Mouse (Mus musculus) spleen, embryonic (tissue): ENCODE results near the gene P2ry6.

ENCODE experiments used
- CTCF ChIA-PET: fragments of 350-600 bp; sonication (Branson Sonifier 250); formaldehyde crosslinking; loops from one replicate; lab custom pipeline; 2022; lab: Charles Lee

P2ry6 gene

DNA sequence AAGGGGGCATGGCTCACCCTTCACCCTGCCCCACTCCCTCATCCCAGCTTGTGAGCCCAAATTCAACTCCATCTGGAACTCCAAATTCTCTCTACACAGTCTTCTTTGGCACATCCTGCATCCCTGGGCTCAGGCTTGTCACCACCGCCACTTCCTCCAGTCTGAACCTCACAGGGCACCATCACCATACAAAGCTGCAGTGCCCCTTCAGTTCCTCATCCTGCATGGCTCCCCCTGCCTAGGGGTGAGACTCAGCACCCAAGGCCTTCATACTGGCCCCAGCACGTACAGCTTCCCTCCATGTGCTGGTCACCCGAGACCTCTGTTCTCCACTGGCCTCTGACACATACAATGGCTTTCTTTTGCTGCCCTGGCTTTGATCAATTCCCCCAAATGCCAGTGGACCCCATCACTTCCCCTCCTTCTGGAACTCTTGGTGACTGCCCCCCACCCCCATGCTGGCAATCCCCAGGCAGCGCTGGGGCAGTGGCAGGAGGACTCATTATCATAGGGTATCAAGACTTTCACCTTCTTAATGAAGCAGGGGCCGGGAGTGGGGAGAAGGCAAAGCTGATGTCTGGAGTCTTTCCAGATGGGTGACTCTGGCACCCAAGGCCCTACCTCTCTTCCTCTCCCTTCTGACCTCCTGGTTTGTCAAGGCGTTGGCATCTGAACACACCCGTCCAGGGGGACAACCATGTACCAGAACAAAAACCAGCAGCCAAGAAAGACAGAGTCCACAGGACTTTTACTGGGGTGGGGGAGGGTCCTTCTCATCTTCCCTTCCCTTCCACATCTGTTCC lies 55.2 kb downstream of the P2ry6 start:
- CTCF ChIA-PET = interaction anchor here (0.6 kb wide), 1 partner anchor 30 kb away, joined by 3 read pairs; no protein-coding TSS in a partner anchor

DNA sequence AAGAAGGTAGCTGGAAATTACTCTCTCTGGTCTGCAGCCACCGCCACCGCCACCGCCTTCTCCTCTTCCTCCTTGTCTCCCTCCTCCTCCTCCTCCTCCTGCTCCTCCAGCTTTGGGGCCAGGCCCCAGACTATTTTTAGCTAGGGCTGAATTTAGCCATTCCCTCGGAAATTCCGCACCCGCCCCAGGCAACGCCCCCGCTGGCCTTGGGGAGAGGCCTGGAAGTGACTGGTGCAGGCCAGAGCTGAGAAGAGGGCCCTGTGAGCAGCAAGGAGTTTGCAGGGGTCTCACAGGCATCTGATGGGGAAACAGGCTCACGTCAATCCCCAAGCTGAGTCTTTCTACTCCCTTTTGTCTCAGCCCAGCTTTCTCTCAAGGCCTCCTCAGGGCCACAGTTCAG lies 56.3 kb downstream of the P2ry6 start:
- CTCF ChIA-PET = interaction anchor here (0.6 kb wide), 1 partner anchor 31 kb away, joined by 3 read pairs; no protein-coding TSS in a partner anchor

DNA sequence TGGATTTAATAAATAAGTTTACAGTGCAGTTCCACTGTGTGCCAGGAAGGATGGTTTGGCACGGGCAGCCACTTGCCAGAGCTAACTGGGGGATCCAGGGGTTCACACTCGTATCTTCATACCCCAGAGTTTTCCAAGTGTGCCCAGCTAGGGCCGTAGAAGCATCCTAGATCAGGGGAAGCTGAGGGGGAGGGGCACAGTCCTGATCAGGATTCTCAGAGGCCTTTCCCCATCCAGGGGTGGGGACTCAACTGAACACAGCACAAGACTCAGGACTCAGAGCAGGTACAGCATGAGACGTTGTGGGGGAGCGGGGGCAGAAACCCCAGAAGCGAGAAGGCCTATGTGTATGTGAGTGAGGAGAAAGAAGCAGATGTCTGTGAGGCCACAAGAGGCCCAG lies 56.7 kb downstream of the P2ry6 start:
- CTCF ChIA-PET = no interaction called here

DNA sequence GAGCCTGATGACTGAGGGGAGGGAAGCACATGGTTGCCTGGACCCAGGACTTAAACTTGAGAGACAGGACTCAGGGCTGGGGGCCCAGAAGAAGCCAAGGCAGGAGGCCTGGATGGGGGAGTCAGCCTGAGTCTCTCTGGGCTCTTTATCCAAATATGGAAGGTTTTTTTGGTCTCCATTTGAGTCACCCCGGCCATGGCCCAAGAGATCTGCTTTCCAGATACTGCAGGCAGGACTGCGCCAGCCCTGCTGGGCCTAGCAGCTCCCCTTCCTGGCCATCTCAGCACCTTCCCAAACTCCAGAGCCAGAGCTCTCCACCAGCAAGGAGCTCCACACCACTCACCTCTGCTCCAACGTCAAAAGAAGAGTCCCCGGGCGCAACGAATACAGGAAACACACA lies 57.9 kb downstream of the P2ry6 start:
- CTCF ChIA-PET = no interaction called here

DNA sequence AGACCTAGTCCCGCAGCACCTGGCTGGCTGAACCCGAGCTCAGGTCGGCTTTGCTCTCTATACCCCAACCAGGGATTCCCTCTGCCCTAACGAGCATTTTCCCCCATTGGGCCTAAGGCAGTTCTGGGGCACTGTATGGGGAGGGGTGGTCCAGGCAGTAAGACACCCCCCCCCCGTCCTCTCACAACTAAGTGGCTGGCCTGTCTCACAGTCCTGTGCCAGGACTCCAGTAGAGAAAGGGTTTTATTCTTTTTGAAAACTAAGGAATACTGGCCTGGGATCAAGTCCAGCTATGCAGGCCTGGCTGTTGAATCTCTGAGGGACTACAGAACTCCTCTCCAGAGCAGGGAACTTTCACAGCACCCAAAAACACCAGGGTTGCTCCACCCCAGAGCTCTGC lies 59.2 kb downstream of the P2ry6 start:
- CTCF ChIA-PET = no interaction called here

DNA sequence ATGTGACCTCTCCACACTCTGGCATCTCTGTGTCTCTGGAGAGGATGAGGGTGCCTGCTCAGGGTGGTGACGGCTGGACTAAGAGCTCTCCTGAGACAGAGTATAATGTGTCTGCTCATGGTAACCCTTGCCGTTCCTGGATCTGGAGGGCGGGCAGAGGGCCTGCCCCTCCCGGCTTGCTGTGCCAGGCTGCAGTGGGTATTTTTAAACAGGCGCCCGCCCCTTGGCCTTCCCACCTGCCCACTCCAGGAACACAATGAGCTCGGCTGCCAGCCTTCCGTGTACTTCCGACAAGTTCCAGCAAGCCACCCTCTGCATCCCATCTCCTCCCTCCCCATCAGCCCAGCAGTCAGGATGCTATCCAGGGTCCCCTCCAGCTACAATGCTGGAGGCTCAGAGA lies 62.7 kb downstream of the P2ry6 start:
- CTCF ChIA-PET = no interaction called here

DNA sequence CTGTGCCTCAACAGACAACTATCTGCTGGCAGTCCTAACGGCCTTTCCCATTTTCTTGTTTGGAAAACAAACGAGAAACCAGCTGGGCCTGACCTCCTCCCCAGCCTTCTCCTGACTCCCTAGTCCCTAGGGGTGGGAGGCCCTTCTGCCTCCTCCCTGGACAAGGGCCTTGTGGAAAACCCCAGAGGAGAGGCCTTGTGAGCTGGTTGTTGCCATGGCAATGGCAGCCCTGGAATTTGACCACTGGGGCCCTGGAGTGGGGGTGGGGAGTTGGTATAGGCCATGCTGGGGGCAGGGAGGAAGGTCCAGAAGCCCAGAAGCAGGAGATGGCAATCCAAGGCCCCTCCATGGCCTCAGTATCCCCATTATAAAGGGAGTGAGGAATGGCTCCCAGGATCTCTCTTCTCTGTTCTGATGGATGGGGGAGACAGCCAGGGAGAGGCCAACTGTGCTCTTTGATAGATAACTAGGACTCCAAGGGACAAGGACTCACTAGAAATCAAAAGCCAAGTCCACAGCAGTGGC lies 63.1 kb downstream of the P2ry6 start:
- CTCF ChIA-PET = no interaction called here

DNA sequence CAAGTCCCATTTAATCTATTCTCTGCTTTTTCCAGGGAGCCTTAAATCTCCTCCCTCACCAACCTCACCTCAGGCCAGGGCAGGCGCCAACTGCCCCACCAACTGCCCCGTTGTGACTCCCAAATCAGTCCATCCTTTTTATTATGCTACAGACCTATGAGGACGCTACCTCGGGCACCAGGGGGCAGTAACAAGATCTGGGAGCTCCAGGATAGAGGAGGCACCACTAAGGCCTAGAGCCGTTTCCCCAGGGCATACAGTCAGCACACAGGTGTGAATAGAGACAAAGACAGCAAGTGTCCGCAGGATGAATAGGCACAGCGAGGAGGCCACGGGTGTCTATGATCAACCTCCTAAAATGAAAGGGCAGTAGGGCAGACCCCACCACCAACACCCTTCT lies 65.9 kb downstream of the P2ry6 start:
- CTCF ChIA-PET = no interaction called here

DNA sequence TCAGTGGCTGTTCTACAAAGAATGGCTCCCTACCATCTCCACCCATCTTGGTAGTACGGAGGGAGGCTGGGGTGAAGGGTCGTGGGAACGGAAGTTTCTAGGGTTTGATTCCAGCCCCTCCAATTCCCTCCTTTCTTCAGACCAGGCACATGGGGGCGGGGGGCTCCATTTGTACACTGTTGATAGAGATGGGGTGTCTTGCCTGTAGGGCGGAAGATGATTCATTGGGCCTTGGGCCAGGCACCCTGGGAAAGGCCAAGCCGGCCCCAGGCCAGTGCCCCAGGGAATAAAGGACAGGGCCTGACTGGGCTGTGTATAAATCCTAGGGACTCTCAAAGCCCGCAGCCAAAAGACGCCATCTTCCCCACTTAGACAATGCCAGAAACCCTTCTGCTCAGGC lies 66.4 kb downstream of the P2ry6 start:
- CTCF ChIA-PET = no interaction called here

DNA sequence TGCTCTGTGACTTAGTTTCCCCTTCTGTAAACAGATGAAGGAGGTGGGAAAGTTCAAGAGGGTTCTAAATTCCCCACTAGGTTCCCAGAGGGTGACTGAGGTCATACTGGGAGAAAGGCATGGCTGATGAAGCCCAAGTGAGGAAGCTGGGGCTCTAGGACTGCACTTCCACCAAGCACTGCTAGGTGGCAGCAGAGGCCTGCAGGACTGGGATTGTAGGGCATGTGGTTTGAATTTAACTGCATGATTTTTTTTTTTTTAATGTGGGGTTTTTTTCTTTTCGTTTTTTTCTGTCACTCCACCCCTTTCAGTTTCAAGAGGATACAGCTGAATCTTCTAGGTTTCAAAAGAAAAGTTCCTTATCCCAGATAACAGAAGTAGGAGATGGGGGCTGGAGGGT lies 67.2 kb downstream of the P2ry6 start:
- CTCF ChIA-PET = interaction anchor here (0.6 to 0.7 kb wide), 3 partner anchors 432 to 1043 kb away, joined by 3 to 8 read pairs (median 3); no protein-coding TSS in a partner anchor

DNA sequence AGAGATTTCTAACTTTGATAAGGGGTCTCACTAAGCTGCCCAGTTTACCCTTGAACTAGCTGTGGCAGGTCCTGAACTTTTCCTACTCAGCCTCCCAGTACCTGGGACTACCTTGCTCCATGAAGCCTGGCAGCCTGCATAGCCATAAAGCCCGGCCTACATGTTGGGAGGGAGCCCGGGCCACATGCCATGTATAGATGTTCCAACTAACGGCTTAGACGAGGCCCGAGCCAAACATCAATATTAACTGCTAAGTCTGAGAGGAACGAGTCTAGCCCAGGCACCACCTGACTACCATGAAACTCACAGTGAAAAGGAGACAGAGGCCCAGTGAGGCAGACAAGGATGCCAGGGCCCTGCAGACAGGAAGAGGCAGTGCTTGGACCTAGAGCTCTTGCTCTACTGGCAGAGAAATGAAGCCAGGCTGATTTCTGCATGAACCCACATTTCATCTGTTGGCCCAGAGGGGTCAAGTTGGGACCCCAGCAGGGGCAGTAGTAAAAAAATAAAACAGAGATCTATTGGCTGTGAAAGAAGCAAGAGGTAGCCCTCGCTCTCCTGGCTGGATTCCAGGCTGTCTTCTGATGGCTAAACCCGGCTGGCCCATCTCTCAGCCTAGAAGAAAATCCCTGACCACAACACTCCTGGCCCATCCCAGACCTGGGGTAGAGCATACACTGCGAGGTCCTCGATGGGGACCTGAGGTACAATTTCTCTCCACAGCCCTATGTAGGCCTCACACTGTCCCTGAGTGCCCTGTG lies 68.2 kb downstream of the P2ry6 start:
- CTCF ChIA-PET = no interaction called here

DNA sequence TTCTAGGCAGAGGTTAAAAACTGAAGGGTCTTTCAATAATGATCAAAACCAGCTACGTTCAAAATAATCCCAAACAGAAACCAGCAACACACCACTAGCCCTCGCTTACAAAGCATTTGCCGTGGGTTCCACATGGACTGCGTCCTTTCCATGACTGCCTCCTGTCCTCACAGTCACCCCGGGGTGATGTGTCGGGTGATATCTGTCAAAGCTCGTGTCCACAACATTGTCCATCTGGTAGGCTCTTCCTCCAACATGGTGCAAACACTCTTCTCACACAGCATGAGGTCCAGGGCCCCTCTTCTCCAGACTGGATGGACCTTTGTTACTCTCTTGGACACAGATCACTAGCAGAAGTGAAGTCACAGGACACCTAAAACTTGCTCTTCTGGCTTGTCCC lies 69.4 kb downstream of the P2ry6 start:
- CTCF ChIA-PET = no interaction called here

DNA sequence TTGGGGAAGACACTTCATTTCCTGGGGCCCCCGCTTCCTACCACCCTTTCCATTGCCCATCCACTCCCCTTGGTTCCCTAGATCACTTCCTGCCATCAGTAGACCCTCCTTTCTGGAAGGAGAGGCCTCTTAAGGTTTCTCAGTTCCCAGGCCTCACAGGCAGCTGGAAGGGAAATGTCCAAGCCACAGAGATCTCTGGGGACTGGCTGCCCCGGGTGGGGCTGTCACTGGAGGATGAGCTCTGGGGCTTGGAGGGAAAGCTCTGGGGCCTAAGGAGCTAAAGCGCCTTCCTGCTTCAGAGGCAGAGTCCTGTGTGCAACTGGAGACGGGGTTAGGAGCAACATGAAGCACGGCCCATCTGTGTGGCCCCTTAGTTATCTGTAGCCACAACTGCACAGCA lies 69.8 kb downstream of the P2ry6 start:
- CTCF ChIA-PET = no interaction called here

DNA sequence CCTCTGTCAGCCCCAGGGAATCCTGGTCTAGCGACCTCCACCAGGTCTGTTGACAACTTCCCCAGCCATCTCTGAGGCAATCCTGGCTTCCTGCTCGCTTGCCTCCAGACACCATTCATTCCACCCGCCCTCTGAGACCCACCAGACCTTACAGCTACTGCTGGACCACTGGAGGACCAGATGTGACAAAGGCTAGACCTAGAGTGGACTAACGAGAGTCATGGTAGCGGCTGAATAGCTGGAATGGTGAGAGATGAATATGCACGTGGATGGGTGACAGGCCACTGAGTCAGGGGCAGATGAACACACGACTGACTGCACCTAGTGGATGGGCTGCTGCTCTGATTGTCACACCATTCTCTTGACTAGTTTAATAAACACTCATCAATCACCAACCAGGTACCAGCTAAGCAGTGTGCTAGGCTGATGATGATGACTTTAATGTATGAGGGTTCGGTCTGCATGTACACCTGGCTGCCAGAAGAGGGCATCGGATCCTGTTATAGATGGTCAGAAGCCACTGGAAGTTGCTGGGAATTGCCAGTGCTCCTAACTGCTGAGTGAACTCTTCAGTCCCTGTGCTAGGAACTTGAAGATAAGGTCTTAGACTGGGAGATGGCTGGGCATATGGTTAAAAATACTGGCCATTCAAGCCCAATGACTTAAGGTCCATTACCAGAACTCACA lies 71.9 kb downstream of the P2ry6 start:
- CTCF ChIA-PET = no interaction called here

DNA sequence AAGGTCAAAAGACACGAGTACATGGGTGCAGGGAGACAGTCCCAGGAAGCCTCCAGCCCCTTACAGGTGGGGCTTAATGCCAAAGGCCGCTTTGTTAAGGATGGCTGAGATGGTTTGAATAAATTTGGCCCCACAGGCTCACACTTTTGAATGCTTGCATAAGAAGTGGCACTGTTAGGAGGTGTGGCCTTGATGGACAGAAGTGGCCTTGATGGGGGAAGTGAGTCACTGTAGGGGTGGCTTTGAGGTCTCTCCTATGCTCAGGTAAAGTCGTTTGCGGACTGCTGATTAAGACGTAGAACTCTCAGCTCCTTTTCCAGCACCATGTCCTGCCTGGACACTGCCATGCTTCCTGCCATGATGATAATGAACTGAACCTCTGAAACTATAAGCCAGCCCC lies 76.6 kb downstream of the P2ry6 start:
- CTCF ChIA-PET = no interaction called here

DNA sequence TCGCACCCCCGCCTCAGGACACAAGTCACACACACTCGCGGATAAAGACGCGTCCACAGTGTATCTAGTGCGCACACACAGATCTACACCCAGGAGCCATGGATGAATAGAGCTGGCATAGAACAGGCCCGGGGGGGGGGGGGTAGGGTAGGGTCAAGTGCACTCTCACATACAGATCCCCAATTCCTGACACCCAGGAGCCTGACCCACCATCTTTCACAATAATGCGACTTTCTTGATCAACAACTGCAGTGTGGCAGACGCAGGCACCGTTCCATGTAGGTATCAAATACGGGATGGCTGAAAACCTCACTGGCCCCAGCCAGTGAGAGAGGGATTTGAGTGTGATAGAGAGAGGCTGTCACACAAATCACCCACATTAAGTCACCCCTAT lies 79.6 kb downstream of the P2ry6 start:
- CTCF ChIA-PET = interaction anchor here (0.5 kb wide), 1 partner anchor 393 kb away, joined by 3 read pairs; no protein-coding TSS in a partner anchor

DNA sequence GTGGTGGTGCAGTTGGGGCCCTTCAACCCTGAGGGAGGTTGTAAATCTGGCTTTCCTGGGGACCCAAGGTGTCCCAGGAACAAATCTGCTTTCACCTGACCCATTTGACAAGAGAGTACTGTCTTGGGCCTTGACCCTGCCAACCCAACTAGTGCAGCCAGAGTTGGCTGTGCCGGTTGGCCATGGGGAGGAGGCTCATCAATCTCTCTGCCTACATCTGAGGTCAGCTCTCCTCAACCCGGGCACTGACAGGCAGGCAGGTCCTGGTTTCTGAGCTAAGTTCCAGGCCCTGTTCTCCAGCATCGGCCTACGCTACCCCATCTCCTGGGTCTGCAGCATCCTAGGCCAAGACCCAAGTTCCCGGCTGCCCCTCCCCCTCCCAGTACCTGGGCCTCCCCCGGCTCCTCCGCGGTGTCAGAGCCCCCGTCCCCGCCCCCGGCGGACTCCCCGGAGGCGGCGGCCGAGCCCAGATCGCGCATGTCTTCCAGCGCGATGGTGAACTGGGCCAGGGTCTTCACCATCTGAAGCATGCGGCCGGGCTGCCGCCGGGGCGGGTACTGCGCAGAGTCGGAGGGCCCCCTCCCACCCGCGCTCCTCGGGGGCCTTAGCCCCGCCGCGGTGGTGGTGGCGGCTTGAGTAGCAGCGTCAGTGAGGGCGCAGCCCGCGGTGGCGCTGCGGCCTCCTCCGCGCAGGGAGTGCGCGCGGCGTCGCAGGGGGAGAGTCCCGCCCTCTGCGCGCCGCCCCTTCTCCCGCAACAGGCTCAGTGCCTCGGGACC lies 80.2 kb downstream of the P2ry6 start:
- CTCF ChIA-PET = interaction anchor here (0.5 kb wide), 1 partner anchor 394 kb away, joined by 3 read pairs; no protein-coding TSS in a partner anchor

DNA sequence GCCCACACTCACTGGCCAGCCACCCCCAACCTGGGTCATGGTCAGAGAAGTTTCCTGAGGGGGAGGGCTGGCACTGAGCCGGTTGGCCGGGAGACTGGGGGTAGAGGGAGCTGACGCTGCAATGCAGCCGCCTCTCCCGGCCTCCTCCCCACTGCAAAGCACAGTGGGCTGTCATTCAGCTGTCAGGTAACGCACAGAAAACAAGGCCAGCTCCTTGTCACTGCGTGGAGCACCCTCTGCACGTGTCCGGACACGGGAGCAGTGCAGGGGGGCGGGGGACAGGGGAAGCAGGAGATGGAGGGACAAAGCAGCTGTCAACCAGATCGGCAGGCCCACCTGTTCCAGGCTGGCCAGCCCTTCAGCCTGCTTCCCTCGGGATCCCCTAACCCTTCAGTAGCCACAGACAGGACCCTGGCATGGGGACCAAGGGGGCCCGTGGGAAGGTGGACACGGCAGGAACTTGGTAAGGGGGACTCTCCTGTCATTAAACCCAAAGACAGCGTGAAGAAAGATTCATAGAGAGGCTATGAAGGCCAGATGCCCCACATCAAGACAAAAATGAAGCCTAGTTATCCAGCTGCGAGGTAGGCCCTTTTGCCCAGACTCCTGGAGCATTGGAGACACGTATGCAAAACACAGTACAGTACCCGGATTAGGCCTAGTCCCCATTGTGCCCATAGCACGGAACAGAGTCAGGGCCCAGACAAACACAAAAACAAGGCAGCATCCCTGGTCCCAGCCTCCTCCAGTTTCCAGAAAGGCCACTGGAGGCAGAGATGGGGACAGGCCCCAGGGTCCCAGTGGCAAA lies 81.0 kb downstream of the P2ry6 start:
- CTCF ChIA-PET = no interaction called here
